Mouse (Mus musculus): ENCODE results near the gene Uba7. TPM values are rescaled to one million over a fixed set of nuclear protein-coding genes. Genes with fewer than 3 reads are reported as not detected.
A peak's percentile ranks its signal among the peaks of the same experiment; 100 is the strongest.

Gene Uba7
- polyA plus RNA-seq, 1 experiment from 2014 or later: 13.2 TPM

GRCm38 (mm10) chr9:107955613-107956289 lies 19.6 kb upstream of the Uba7 start:
- Histone ChIP-seq H3K4me2 (ENCODE audit: low read depth, low read length) (no peak overlapping the region), H3K9me3 (replicated peaks; ENCODE audit: control insufficient read depth, low read length) (no peaks in the 10 kb centered on the region), H3K27me3 (ENCODE audit: control insufficient read depth, insufficient read depth, low read length) (no peaks in the 10 kb centered on the region), H3K4me3 (ENCODE audit: low read depth, low read length) (no peak overlapping the region), H3K27ac (replicated peaks; ENCODE audit: low read depth, low read length) (no peak overlapping the region), H3K9ac (replicated peaks; ENCODE audit: low read length) (no peak overlapping the region), H3K4me1 (ENCODE audit: control insufficient read depth, insufficient read depth, low read length) (no peaks in the 10 kb centered on the region; the same call in 1 of the 2 replicates), H3K36me3 (replicated peaks; ENCODE audit: control insufficient read depth, insufficient read depth, low read depth, low read length) (peaks cover 2% of the 10 kb centered on the region)
- ATAC-seq (replicated peaks; ENCODE audit: insufficient number of reproducible peaks, low FRiP score, low TSS enrichment, low read depth) (no peak), DNase-seq (ENCODE audit: low spot score) (no peak)
- 83% methylated on average over 6 of the region's 6 CpGs for WGBS

GRCm38 (mm10) chr9:107957141-107957540 lies 18.2 kb upstream of the Uba7 start:
- H3K4me1 ChIP-seq (ENCODE audit: control insufficient read depth, insufficient read depth, low read length): no peaks in the 10 kb centered on the region
- no peak overlapping the region for H3K4me3 ChIP-seq (ENCODE audit: low read depth, low read length)
- H3K27me3 ChIP-seq (ENCODE audit: control insufficient read depth, insufficient read depth, low read length): no peaks in the 10 kb centered on the region
- H3K9me3 ChIP-seq (replicated peaks; ENCODE audit: control insufficient read depth, low read length): no peaks in the 10 kb centered on the region
- H3K9ac ChIP-seq (replicated peaks; ENCODE audit: low read length): no peak overlapping the region
- WGBS: 61% methylated on average over 6 of the region's 6 CpGs
- ATAC-seq (replicated peaks; ENCODE audit: insufficient number of reproducible peaks, low FRiP score, low TSS enrichment, low read depth): no peak
- DNase-seq (ENCODE audit: low spot score): no peak
- H3K36me3 ChIP-seq (replicated peaks; ENCODE audit: control insufficient read depth, insufficient read depth, low read depth, low read length): peaks cover 2% of the 10 kb centered on the region
- no peak overlapping the region for H3K27ac ChIP-seq (replicated peaks; ENCODE audit: low read depth, low read length)
- no peak overlapping the region for H3K4me2 ChIP-seq (ENCODE audit: low read depth, low read length)

GRCm38 (mm10) chr9:107959896-107960295 lies 15.4 kb upstream of the Uba7 start:
- 76% methylated on average over 6 of the region's 6 CpGs for WGBS
- no peak for ATAC-seq (replicated peaks; ENCODE audit: insufficient number of reproducible peaks, low FRiP score, low TSS enrichment, low read depth)

GRCm38 (mm10) chr9:107960928-107961327 lies 14.4 kb upstream of the Uba7 start:
- H3K4me1 ChIP-seq (ENCODE audit: control insufficient read depth, insufficient read depth, low read length): no peaks in the 10 kb centered on the region
- no peaks in the 10 kb centered on the region for H3K9me3 ChIP-seq (replicated peaks; ENCODE audit: control insufficient read depth, low read length)
- H3K4me2 ChIP-seq (ENCODE audit: low read depth, low read length): no peak overlapping the region
- no peak overlapping the region for H3K9ac ChIP-seq (replicated peaks; ENCODE audit: low read length)
- WGBS: 83% methylated on average over 4 of the region's 4 CpGs
- no peak for ATAC-seq (replicated peaks; ENCODE audit: insufficient number of reproducible peaks, low FRiP score, low TSS enrichment, low read depth)
- H3K27me3 ChIP-seq (ENCODE audit: control insufficient read depth, insufficient read depth, low read length): no peaks in the 10 kb centered on the region
- no peak overlapping the region for H3K27ac ChIP-seq (replicated peaks; ENCODE audit: low read depth, low read length)
- H3K36me3 ChIP-seq (replicated peaks; ENCODE audit: control insufficient read depth, insufficient read depth, low read depth, low read length): peaks cover 2% of the 10 kb centered on the region
- peak; percentile 39 for DNase-seq (ENCODE audit: low spot score)
- H3K4me3 ChIP-seq (ENCODE audit: low read depth, low read length): no peak overlapping the region

More at GRCm38 (mm10) chr9:107959896-107960295, 15.4 kb upstream of the Uba7 start:
- Histone ChIP-seq H3K9ac (replicated peaks; ENCODE audit: low read length) (no peak overlapping the region), H3K4me2 (ENCODE audit: low read depth, low read length) (no peak overlapping the region), H3K9me3 (replicated peaks; ENCODE audit: control insufficient read depth, low read length) (no peaks in the 10 kb centered on the region), H3K4me3 (ENCODE audit: low read depth, low read length) (no peak overlapping the region), H3K4me1 (ENCODE audit: control insufficient read depth, insufficient read depth, low read length) (no peaks in the 10 kb centered on the region), H3K27ac (replicated peaks; ENCODE audit: low read depth, low read length) (no peak overlapping the region), H3K27me3 (ENCODE audit: control insufficient read depth, insufficient read depth, low read length) (no peaks in the 10 kb centered on the region), H3K36me3 (replicated peaks; ENCODE audit: control insufficient read depth, insufficient read depth, low read depth, low read length) (peaks cover 2% of the 10 kb centered on the region)
- DNase-seq (ENCODE audit: low spot score): no peak

GRCm38 (mm10) chr9:107961351-107961762 lies 13.9 kb upstream of the Uba7 start:
- H3K9ac ChIP-seq (replicated peaks; ENCODE audit: low read length): peak overlapping the region; percentile 22; the same call in 1 of the 2 replicates
- no peaks in the 10 kb centered on the region for H3K27me3 ChIP-seq (ENCODE audit: control insufficient read depth, insufficient read depth, low read length)
- H3K36me3 ChIP-seq (replicated peaks; ENCODE audit: control insufficient read depth, insufficient read depth, low read depth, low read length): peaks cover 2% of the 10 kb centered on the region

GRCm38 (mm10) chr9:107961881-107962280 lies 13.4 kb upstream of the Uba7 start:
- Histone ChIP-seq H3K27me3 (ENCODE audit: control insufficient read depth, insufficient read depth, low read length) (no peaks in the 10 kb centered on the region), H3K9me3 (replicated peaks; ENCODE audit: control insufficient read depth, low read length) (no peaks in the 10 kb centered on the region), H3K4me3 (ENCODE audit: low read depth, low read length) (no peak overlapping the region), H3K27ac (replicated peaks; ENCODE audit: low read depth, low read length) (no peak overlapping the region), H3K4me2 (ENCODE audit: low read depth, low read length) (no peak overlapping the region), H3K36me3 (replicated peaks; ENCODE audit: control insufficient read depth, insufficient read depth, low read depth, low read length) (peaks cover 2% of the 10 kb centered on the region), H3K4me1 (ENCODE audit: control insufficient read depth, insufficient read depth, low read length) (no peaks in the 10 kb centered on the region), H3K9ac (replicated peaks; ENCODE audit: low read length) (peak overlapping the region; percentile 22; the same call in 1 of the 2 replicates)
- WGBS: 63% methylated on average over 5 of the region's 5 CpGs
- DNase-seq (ENCODE audit: low spot score) (peak; percentile 29), ATAC-seq (replicated peaks; ENCODE audit: insufficient number of reproducible peaks, low FRiP score, low TSS enrichment, low read depth) (no peak)

More at GRCm38 (mm10) chr9:107961351-107961762, 13.9 kb upstream of the Uba7 start:
- no peak for DNase-seq (ENCODE audit: low spot score)
- WGBS: 89% methylated on average over 10 of the region's 10 CpGs
- Histone ChIP-seq H3K4me1 (ENCODE audit: control insufficient read depth, insufficient read depth, low read length) (no peaks in the 10 kb centered on the region), H3K9me3 (replicated peaks; ENCODE audit: control insufficient read depth, low read length) (no peaks in the 10 kb centered on the region), H3K4me3 (ENCODE audit: low read depth, low read length) (no peak overlapping the region), H3K4me2 (ENCODE audit: low read depth, low read length) (no peak overlapping the region), H3K27ac (replicated peaks; ENCODE audit: low read depth, low read length) (no peak overlapping the region)
- no peak for ATAC-seq (replicated peaks; ENCODE audit: insufficient number of reproducible peaks, low FRiP score, low TSS enrichment, low read depth)

GRCm38 (mm10) chr9:107962916-107963315 lies 12.4 kb upstream of the Uba7 start:
- H3K4me1 ChIP-seq (ENCODE audit: control insufficient read depth, insufficient read depth, low read length): no peaks in the 10 kb centered on the region
- H3K27ac ChIP-seq (replicated peaks; ENCODE audit: low read depth, low read length): no peak overlapping the region
- WGBS: 91% methylated on average over 9 of the region's 9 CpGs
- no peak overlapping the region for H3K4me3 ChIP-seq (ENCODE audit: low read depth, low read length)
- H3K27me3 ChIP-seq (ENCODE audit: control insufficient read depth, insufficient read depth, low read length): no peaks in the 10 kb centered on the region
- no peak for ATAC-seq (replicated peaks; ENCODE audit: insufficient number of reproducible peaks, low FRiP score, low TSS enrichment, low read depth)
- DNase-seq (ENCODE audit: low spot score): no peak
- no peak overlapping the region for H3K9ac ChIP-seq (replicated peaks; ENCODE audit: low read length)
- H3K9me3 ChIP-seq (replicated peaks; ENCODE audit: control insufficient read depth, low read length): no peaks in the 10 kb centered on the region
- H3K4me2 ChIP-seq (ENCODE audit: low read depth, low read length): no peak overlapping the region
- H3K36me3 ChIP-seq (replicated peaks; ENCODE audit: control insufficient read depth, insufficient read depth, low read depth, low read length): peaks cover 2% of the 10 kb centered on the region

- DNase-seq (ENCODE audit: low spot score) (peak; percentile 92), ATAC-seq (replicated peaks; ENCODE audit: insufficient number of reproducible peaks, low FRiP score, low TSS enrichment, low read depth) (peak; percentile 24)
- WGBS: 12% methylated on average over 5 of the region's 5 CpGs
- Histone ChIP-seq H3K4me2 (ENCODE audit: low read depth, low read length) (no peak overlapping the region), H3K9me3 (replicated peaks; ENCODE audit: control insufficient read depth, low read length) (no peaks in the 10 kb centered on the region), H3K27ac (replicated peaks; ENCODE audit: low read depth, low read length) (no peak overlapping the region), H3K27me3 (ENCODE audit: control insufficient read depth, insufficient read depth, low read length) (no peaks in the 10 kb centered on the region), H3K4me1 (ENCODE audit: control insufficient read depth, insufficient read depth, low read length) (no peaks in the 10 kb centered on the region), H3K9ac (replicated peaks; ENCODE audit: low read length) (no peak overlapping the region), H3K36me3 (replicated peaks; ENCODE audit: control insufficient read depth, insufficient read depth, low read depth, low read length) (peaks cover 2% of the 10 kb centered on the region), H3K4me3 (ENCODE audit: low read depth, low read length) (no peak overlapping the region)
Measured at GRCm38 (mm10) chr9:107963700-107964099, 11.6 kb upstream of the Uba7 start.

All from embryonic facial prominence, embryonic 11.5 days (tissue).